ENCODE assay signal across 9 mouse cellular contexts in the genomic region with DNA sequence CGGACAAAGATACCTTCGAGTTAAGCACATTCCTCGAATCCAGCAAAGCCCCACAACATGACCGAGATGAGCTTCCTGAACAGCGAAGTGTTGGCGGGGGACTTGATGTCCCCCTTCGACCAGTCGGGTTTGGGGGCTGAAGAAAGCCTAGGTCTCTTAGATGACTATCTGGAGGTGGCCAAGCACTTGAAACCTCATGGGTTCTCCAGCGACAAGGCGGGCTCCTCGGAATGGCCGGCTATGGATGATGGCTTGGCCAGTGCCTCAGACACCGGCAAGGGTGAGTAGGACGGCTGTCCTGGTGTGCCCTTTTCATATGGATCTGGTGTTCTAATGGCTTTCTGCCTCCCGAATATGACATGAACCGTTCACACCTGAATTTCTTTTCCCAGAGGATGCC. TPM values are rescaled to one million over a fixed set of nuclear protein-coding genes. Genes with fewer than 3 reads are reported as not detected.
DNase-seq lines count a peak whose midpoint lies in the region; ATAC-seq lines count a peak whose summit lies in the region.
"Had no signal": no experiment of that assay in that cellular context is flagged by ENCODE, and none has a peak within 500 bp of the region (broad histone marks: within the 10 kb centered on the region; RNA-seq: fewer than 3 reads in every experiment).

No protein-coding gene starts in this region.

- H3K36me3 ChIP-seq in erythroblast, embryonic 14.5 days (ENCODE audit: control insufficient read depth): peaks cover 84% of the 10 kb centered on the region
- peaks cover 56% of the 10 kb centered on the region for H3K36me3 ChIP-seq in forebrain, embryonic 12.5 days (replicated peaks)
- peaks cover 57% of the 10 kb centered on the region for H3K36me3 ChIP-seq in limb, embryonic 13.5 days
- H3K36me3 ChIP-seq in neural tube, embryonic 14.5 days (ENCODE audit: control insufficient read depth, insufficient read depth, low read length): peaks cover 29% of the 10 kb centered on the region

- ATAC-seq in erythroblast, adult 5-6 weeks (replicated peaks; ENCODE audit: low FRiP score, poor library complexity, severe bottlenecking): no peak
- ATAC-seq in forebrain, embryonic 12.5 days (ENCODE audit: low FRiP score): no peak
- no peak for ATAC-seq in limb, embryonic 13.5 days (ENCODE audit: low FRiP score, low read depth)
- no peak for ATAC-seq in neural tube, embryonic 14.5 days (ENCODE audit: low read depth)
- no peak for ATAC-seq in erythroid progenitor cell, adult 5-6 weeks (replicated peaks; ENCODE audit: low FRiP score, poor library complexity, severe bottlenecking)

- intact Hi-C loops in gastrocnemius, postnatal 14 days (cut with DNase I; ENCODE audit: low total_unique reads): no loop called here

- peak overlapping the region; percentile 100 for H3K9ac ChIP-seq in forebrain, embryonic 12.5 days
- H3K9ac ChIP-seq in limb, embryonic 13.5 days: peak overlapping the region; percentile 100
- H3K9ac ChIP-seq in neural tube, embryonic 14.5 days (replicated peaks; ENCODE audit: low read depth, low read length): peak overlapping the region; percentile 100

- H3K27ac ChIP-seq in forebrain, embryonic 12.5 days: peak overlapping the region; percentile 98
- peak overlapping the region; percentile 98 for H3K27ac ChIP-seq in limb, embryonic 13.5 days
- H3K27ac ChIP-seq in neural tube, embryonic 14.5 days (ENCODE audit: low read depth, low read length): peak overlapping the region; percentile 99

- H3K4me3 ChIP-seq in erythroblast, embryonic 14.5 days (replicated peaks): peak overlapping the region; percentile 99
- H3K4me3 ChIP-seq in forebrain, embryonic 12.5 days (replicated peaks): peak overlapping the region; percentile 100
- peak overlapping the region; percentile 100 for H3K4me3 ChIP-seq in limb, embryonic 13.5 days
- peak overlapping the region; percentile 99 for H3K4me3 ChIP-seq in neural tube, embryonic 14.5 days (ENCODE audit: low read depth, low read length)

- H3K4me2 ChIP-seq in forebrain, embryonic 12.5 days: peak overlapping the region; percentile 93
- peak overlapping the region; percentile 96 for H3K4me2 ChIP-seq in limb, embryonic 13.5 days (replicated peaks)
- peak overlapping the region; percentile 66 for H3K4me2 ChIP-seq in neural tube, embryonic 14.5 days (ENCODE audit: low read depth, low read length)

- H3K4me1 ChIP-seq in erythroblast, embryonic 14.5 days (ENCODE audit: control insufficient read depth): peaks cover 86% of the 10 kb centered on the region
- H3K4me1 ChIP-seq in forebrain, embryonic 12.5 days: peaks cover 33% of the 10 kb centered on the region
- peaks cover 65% of the 10 kb centered on the region for H3K4me1 ChIP-seq in limb, embryonic 13.5 days
- H3K4me1 ChIP-seq in neural tube, embryonic 14.5 days (ENCODE audit: control insufficient read depth, insufficient read depth, low read length): peaks cover 24% of the 10 kb centered on the region

- H3K27me3 ChIP-seq in erythroblast, embryonic 14.5 days (ENCODE audit: control insufficient read depth): no peaks in the 10 kb centered on the region
- no peaks in the 10 kb centered on the region for H3K27me3 ChIP-seq in forebrain, embryonic 12.5 days
- H3K27me3 ChIP-seq in limb, embryonic 13.5 days: no peaks in the 10 kb centered on the region
- peaks cover 2% of the 10 kb centered on the region; the same call in 1 of the 2 replicates for H3K27me3 ChIP-seq in neural tube, embryonic 14.5 days (ENCODE audit: control insufficient read depth, insufficient read depth, low read length)

- 15% methylated on average over 16 of the region's 16 CpGs for WGBS in forebrain, embryonic 12.5 days
- WGBS in limb, embryonic 13.5 days: 9% methylated on average over 16 of the region's 16 CpGs
- 15% methylated on average over 16 of the region's 16 CpGs for WGBS in neural tube, embryonic 14.5 days

- no peaks in the 10 kb centered on the region for H3K9me3 ChIP-seq in erythroblast, embryonic 14.5 days (ENCODE audit: control insufficient read depth, low read length)
- H3K9me3 ChIP-seq in forebrain, embryonic 12.5 days: no peaks in the 10 kb centered on the region
- H3K9me3 ChIP-seq in limb, embryonic 13.5 days: no peaks in the 10 kb centered on the region
- H3K9me3 ChIP-seq in neural tube, embryonic 14.5 days (ENCODE audit: control insufficient read depth, low read length): no peaks in the 10 kb centered on the region

- DNase-seq in 3T3-L1 (ENCODE audit: low read depth, low spot score): peak; percentile 24
- no peak for DNase-seq in gastrocnemius, postnatal 14 days

RNA-seq across cellular contexts. Expression of gene Atf4, which starts 1.3 kb away (rescaled TPM):
- polyA plus RNA-seq in erythroblast, embryonic 14.5 days (2012): 65.1 and 68.9 TPM in 2 replicates
- 86.3 and 108 TPM in 2 replicates for total RNA-seq in erythroblast, adult 5-6 weeks (2015; ENCODE audit: low replicate concordance)
- 148 and 150 TPM in 2 replicates for total RNA-seq in erythroblast, adult 5-6 weeks (2017; ENCODE audit: low replicate concordance)
- polyA plus RNA-seq in forebrain, embryonic 12.5 days (2016; fragmentation: Nextera tagmentation; extraction: Ambion mirVana): 132 and 142 TPM in 2 replicates
- polyA plus RNA-seq in limb, embryonic 13.5 days (2015; fragmentation: Nextera tagmentation; extraction: Ambion mirVana): 124 and 134 TPM in 2 replicates
- 110 and 112 TPM in 2 replicates for polyA plus RNA-seq in neural tube, embryonic 14.5 days (2014; fragmentation: Nextera tagmentation; extraction: Ambion mirVana)
- total RNA-seq in erythroid progenitor cell, adult 5-6 weeks (2015; ENCODE audit: low replicate concordance): 287 and 355 TPM in 2 replicates
- 402 and 410 TPM in 2 replicates for total RNA-seq in erythroid progenitor cell, adult 5-6 weeks (2017; ENCODE audit: low replicate concordance)
- 100 to 1,000 TPM; 101 to 102 TPM for total RNA-seq in gastrocnemius, postnatal 14 days (2021)

RNA-seq across cellular contexts. Expression of gene Rps19bp1, which starts 7.9 kb away (rescaled TPM):
- polyA plus RNA-seq in erythroblast, embryonic 14.5 days (2012): 6.6 and 8.7 TPM in 2 replicates
- total RNA-seq in erythroblast, adult 5-6 weeks (2015; ENCODE audit: low replicate concordance): 15.4 and 16.5 TPM in 2 replicates
- total RNA-seq in erythroblast, adult 5-6 weeks (2017; ENCODE audit: low replicate concordance): 5.0 and 10.1 TPM in 2 replicates
- polyA plus RNA-seq in forebrain, embryonic 12.5 days (2016; fragmentation: Nextera tagmentation; extraction: Ambion mirVana): 57.4 and 65.2 TPM in 2 replicates
- polyA plus RNA-seq in limb, embryonic 13.5 days (2015; fragmentation: Nextera tagmentation; extraction: Ambion mirVana): 58.9 and 59.3 TPM in 2 replicates
- 74.5 and 84.0 TPM in 2 replicates for polyA plus RNA-seq in neural tube, embryonic 14.5 days (2014; fragmentation: Nextera tagmentation; extraction: Ambion mirVana)
- total RNA-seq in erythroid progenitor cell, adult 5-6 weeks (2015; ENCODE audit: low replicate concordance): 13.8 and 15.5 TPM in 2 replicates
- 3.8 and 11.3 TPM in 2 replicates for total RNA-seq in erythroid progenitor cell, adult 5-6 weeks (2017; ENCODE audit: low replicate concordance)
- total RNA-seq in gastrocnemius, postnatal 14 days (2021): 10 to 100 TPM; 15.8 to 17.7 TPM

RNA-seq across cellular contexts. Expression of gene AC140267.1, which starts 20.6 kb away (rescaled TPM):
- polyA plus RNA-seq in erythroblast, embryonic 14.5 days (2012): not detected in 2 replicates
- total RNA-seq in erythroblast, adult 5-6 weeks (2015; ENCODE audit: low replicate concordance): not detected in 2 replicates
- not detected in 2 replicates for total RNA-seq in erythroblast, adult 5-6 weeks (2017; ENCODE audit: low replicate concordance)
- polyA plus RNA-seq in forebrain, embryonic 12.5 days (2016; fragmentation: Nextera tagmentation; extraction: Ambion mirVana): not detected in 2 replicates
- not detected in 2 replicates for polyA plus RNA-seq in limb, embryonic 13.5 days (2015; fragmentation: Nextera tagmentation; extraction: Ambion mirVana)
- polyA plus RNA-seq in neural tube, embryonic 14.5 days (2014; fragmentation: Nextera tagmentation; extraction: Ambion mirVana): not detected in 2 replicates
- 43.2 TPM in 1 of 2 replicates, not detected in the other for total RNA-seq in erythroid progenitor cell, adult 5-6 weeks (2015; ENCODE audit: low replicate concordance)
- not detected in 2 replicates for total RNA-seq in erythroid progenitor cell, adult 5-6 weeks (2017; ENCODE audit: low replicate concordance)
- total RNA-seq in gastrocnemius, postnatal 14 days (2021): 1 to 10 TPM; 2.2 to 6.2 TPM
- total RNA-seq: hematopoietic stem cell, adult 5-6 weeks had no signal

RNA-seq across cellular contexts. Expression of gene Mief1, which starts 22.4 kb away (rescaled TPM):
- polyA plus RNA-seq in erythroblast, embryonic 14.5 days (2012): 1.5 and 1.7 TPM in 2 replicates
- total RNA-seq in erythroblast, adult 5-6 weeks (2015; ENCODE audit: low replicate concordance): 6.5 and 7.7 TPM in 2 replicates
- 17.8 and 18.8 TPM in 2 replicates for total RNA-seq in erythroblast, adult 5-6 weeks (2017; ENCODE audit: low replicate concordance)
- 38.6 and 44.2 TPM in 2 replicates for polyA plus RNA-seq in forebrain, embryonic 12.5 days (2016; fragmentation: Nextera tagmentation; extraction: Ambion mirVana)
- polyA plus RNA-seq in limb, embryonic 13.5 days (2015; fragmentation: Nextera tagmentation; extraction: Ambion mirVana): 32.7 and 35.0 TPM in 2 replicates
- 35.8 and 41.5 TPM in 2 replicates for polyA plus RNA-seq in neural tube, embryonic 14.5 days (2014; fragmentation: Nextera tagmentation; extraction: Ambion mirVana)
- total RNA-seq in erythroid progenitor cell, adult 5-6 weeks (2015; ENCODE audit: low replicate concordance): 15.5 and 18.9 TPM in 2 replicates
- 18.1 and 23.0 TPM in 2 replicates for total RNA-seq in erythroid progenitor cell, adult 5-6 weeks (2017; ENCODE audit: low replicate concordance)
- total RNA-seq in gastrocnemius, postnatal 14 days (2021): 10 to 100 TPM; 20.7 TPM

RNA-seq across cellular contexts. Expression of gene Cacna1i, which starts 30.8 kb away (rescaled TPM):
- not detected in 2 replicates for polyA plus RNA-seq in erythroblast, embryonic 14.5 days (2012)
- not detected in 2 replicates for total RNA-seq in erythroblast, adult 5-6 weeks (2015; ENCODE audit: low replicate concordance)
- total RNA-seq in erythroblast, adult 5-6 weeks (2017; ENCODE audit: low replicate concordance): not detected in 2 replicates
- polyA plus RNA-seq in forebrain, embryonic 12.5 days (2016; fragmentation: Nextera tagmentation; extraction: Ambion mirVana): 0.17 and 0.21 TPM in 2 replicates
- 0.01 and 0.03 TPM in 2 replicates for polyA plus RNA-seq in limb, embryonic 13.5 days (2015; fragmentation: Nextera tagmentation; extraction: Ambion mirVana)
- 0.71 and 0.95 TPM in 2 replicates for polyA plus RNA-seq in neural tube, embryonic 14.5 days (2014; fragmentation: Nextera tagmentation; extraction: Ambion mirVana)
- total RNA-seq in erythroid progenitor cell, adult 5-6 weeks (2015; ENCODE audit: low replicate concordance): not detected in 2 replicates
- not detected in 2 replicates for total RNA-seq in erythroid progenitor cell, adult 5-6 weeks (2017; ENCODE audit: low replicate concordance)
- total RNA-seq in gastrocnemius, postnatal 14 days (2021): under 1 TPM; 0.02 to 0.07 TPM
- total RNA-seq: hematopoietic stem cell, adult 5-6 weeks had no signal
